Mouse (Mus musculus): ENCODE results near the gene Olfr45.
"Not testable (repeated sequence)": the region's sequence is repeated elsewhere in the genome, so short reads cannot be mapped to it uniquely, and the experiment has no call there.

The Olfr45 gene

GRCm38 (mm10) chr7:140681651-140682050 is at the start of gene Olfr45:
Gene Olfr45 (plus strand): TSS chr7:140681951.
- DNase-seq (ENCODE audit: low spot score in 2 of 2), result no peak

- DNase-seq (ENCODE audit: low spot score in 2 of 2), result no peak
These were observed 35.6 kb upstream of the Olfr45 start, which contains the start of gene Olfr53 for GRCm38 (mm10) chr7:140646152-140646551. Gene Olfr53 (plus strand): TSS chr7:140646452.

- no peak for DNase-seq (ENCODE audit: low spot score in 2 of 2)
These were observed 22.1 kb upstream of the Olfr45 start, which contains the start of gene Olfr539 for GRCm38 (mm10) chr7:140659630-140660029. Gene Olfr539 (plus strand): TSS chr7:140659930.

- not testable (repeated sequence) for DNase-seq (ENCODE audit: low spot score in 2 of 2)
These were observed 11.1 kb upstream of the Olfr45 start for GRCm38 (mm10) chr7:140670693-140671092.

- no peak for DNase-seq (ENCODE audit: low spot score in 2 of 2)
These were observed 5.9 kb upstream of the Olfr45 start for GRCm38 (mm10) chr7:140675863-140676262.

- DNase-seq (ENCODE audit: low spot score in 2 of 2), result not testable (repeated sequence)
These were observed 2.2 kb upstream of the Olfr45 start for GRCm38 (mm10) chr7:140679591-140679990.

- no peak for DNase-seq (ENCODE audit: low spot score in 2 of 2)
These were observed 15.2 kb downstream of the Olfr45 start, which contains the start of gene Olfr541 for GRCm38 (mm10) chr7:140696967-140697366. Gene Olfr541 (plus strand): TSS chr7:140697267.

- no peak for DNase-seq (ENCODE audit: low spot score in 2 of 2)
These were observed 24.6 kb downstream of the Olfr45 start for GRCm38 (mm10) chr7:140706348-140706747.

- no peak for DNase-seq (ENCODE audit: low spot score in 2 of 2)
These were observed 26.0 kb downstream of the Olfr45 start for GRCm38 (mm10) chr7:140707536-140708284.

- DNase-seq (ENCODE audit: low spot score in 2 of 2), result no peak
These were observed 35.7 kb downstream of the Olfr45 start for GRCm38 (mm10) chr7:140717155-140718055.

- no peak for DNase-seq (ENCODE audit: low spot score in 2 of 2)
These were observed 39.3 kb downstream of the Olfr45 start for GRCm38 (mm10) chr7:140721095-140721494.

GRCm38 (mm10) chr7:140725558-140725957 is 43.8 kb downstream of the Olfr45 start:
- DNase-seq (ENCODE audit: low spot score in 2 of 2), result no peak

GRCm38 (mm10) chr7:140733162-140733561 is 51.4 kb downstream of the Olfr45 start:
- no peak for DNase-seq (ENCODE audit: low spot score in 2 of 2)

Data from cerebellum, postnatal 4 days (tissue).